Mouse (Mus musculus) spleen, adult 18-20 months (tissue): ENCODE results near the gene Itpr2.

ENCODE experiments used
- DNase-seq, 2 experiments: peaks; one replicate each; pipeline ENCODE4 v3.0.0; 2022; ENCODE audit warnings: mixed read lengths in 2 of 2

Gene Itpr2

GRCm38 (mm10) chr6:146411446-146412070 lies 90.5 kb downstream of the Itpr2 start:
- peak; percentile 59 to 60 for DNase-seq

- no peak for DNase-seq
Measured at GRCm38 (mm10) chr6:146410427-146410810, 91.6 kb downstream of the Itpr2 start.

- DNase-seq = peak; percentile 31 to 73
Measured at GRCm38 (mm10) chr6:146409692-146410426, 92.2 kb downstream of the Itpr2 start.

GRCm38 (mm10) chr6:146405380-146405779 lies 96.6 kb downstream of the Itpr2 start:
- peak in 1 of 2 experiments; percentile 59 for DNase-seq

- no peak for DNase-seq
Measured at GRCm38 (mm10) chr6:146404876-146405275, 97.1 kb downstream of the Itpr2 start.

GRCm38 (mm10) chr6:146404156-146404555 lies 97.9 kb downstream of the Itpr2 start:
- DNase-seq = no peak

- no peak for DNase-seq
Measured at GRCm38 (mm10) chr6:146402905-146403642, 98.9 kb downstream of the Itpr2 start.

GRCm38 (mm10) chr6:146397803-146398202 lies 104.2 kb downstream of the Itpr2 start:
- no peak for DNase-seq

- no peak for DNase-seq
Measured at GRCm38 (mm10) chr6:146396253-146396652, 105.8 kb downstream of the Itpr2 start.

GRCm38 (mm10) chr6:146395616-146396015 lies 106.4 kb downstream of the Itpr2 start:
- DNase-seq = no peak

GRCm38 (mm10) chr6:146392188-146392587 lies 109.8 kb downstream of the Itpr2 start:
- no peak for DNase-seq

- DNase-seq = no peak
Measured at GRCm38 (mm10) chr6:146390159-146390558, 111.9 kb downstream of the Itpr2 start.

GRCm38 (mm10) chr6:146388010-146388409 lies 114.0 kb downstream of the Itpr2 start:
- DNase-seq = no peak

- DNase-seq = no peak
Measured at GRCm38 (mm10) chr6:146387039-146387713, 114.8 kb downstream of the Itpr2 start.

- no peak for DNase-seq
Measured at GRCm38 (mm10) chr6:146379263-146379662, 122.8 kb downstream of the Itpr2 start.

- DNase-seq = no peak
Measured at GRCm38 (mm10) chr6:146371511-146371910, 130.5 kb downstream of the Itpr2 start.

GRCm38 (mm10) chr6:146366180-146366579 lies 135.8 kb downstream of the Itpr2 start:
- DNase-seq = no peak

- DNase-seq = no peak
Measured at GRCm38 (mm10) chr6:146357911-146358310, 144.1 kb downstream of the Itpr2 start.

GRCm38 (mm10) chr6:146352258-146352805 lies 149.7 kb downstream of the Itpr2 start:
- DNase-seq = no peak

- no peak for DNase-seq
Measured at GRCm38 (mm10) chr6:146351816-146352215, 150.2 kb downstream of the Itpr2 start.

GRCm38 (mm10) chr6:146347568-146347967 lies 154.5 kb downstream of the Itpr2 start:
- no peak for DNase-seq

- no peak for DNase-seq
Measured at GRCm38 (mm10) chr6:146346545-146347195, 155.4 kb downstream of the Itpr2 start.
